Mouse (Mus musculus) limb, embryonic 14.5 days (tissue): ENCODE data around the gene Fam69a. TPM values are rescaled to one million over a fixed set of nuclear protein-coding genes. Genes with fewer than 3 reads are reported as not detected.

ENCODE experiments used
- ATAC-seq: fragments of 200-750 bp; cut with Nextera tagmentation; 2 replicates; pipeline ENCODE4 v1.8.0; 2017; ENCODE audit warnings: low read depth, moderate number of reproducible peaks, moderate TSS enrichment; ENCODE audit not compliant: low FRiP score
- DNase-seq: peaks from one replicate; pipeline ENCODE4 v3.0.0-alpha.2; 2015; ENCODE audit warnings: low spot score
- H3K27ac ChIP-seq: fragments of 300-500 bp; sonication (generic); replicated peaks from 2 replicates; pipeline ENCODE4 v1.5.1; 2014; ENCODE audit warnings: low read depth, mild to moderate bottlenecking, low read length, moderate library complexity, mixed read lengths
- H3K27me3 ChIP-seq: fragments of 300-500 bp; sonication (generic); 2 replicates; pipeline ENCODE4 v1.6.1; 2014; ENCODE audit warnings: low read length, mixed read lengths; ENCODE audit not compliant: control insufficient read depth, insufficient read depth
- H3K36me3 ChIP-seq: fragments of 300-500 bp; sonication (generic); 2 replicates; pipeline ENCODE4 v1.6.1; 2014; ENCODE audit warnings: mild to moderate bottlenecking, low read length, moderate library complexity, mixed read lengths; ENCODE audit not compliant: control insufficient read depth, insufficient read depth
- H3K4me1 ChIP-seq: fragments of 300-500 bp; sonication (generic); 2 replicates; pipeline ENCODE4 v1.6.1; 2014; ENCODE audit warnings: antibody characterized with exemption, low read length, mixed read lengths; ENCODE audit not compliant: control insufficient read depth, insufficient read depth
- H3K4me2 ChIP-seq: fragments of 300-500 bp; sonication (generic); replicated peaks from 2 replicates; pipeline ENCODE4 v1.6.1; 2014; ENCODE audit warnings: low read depth, mild to moderate bottlenecking, low read length, moderate library complexity; ENCODE audit not compliant: severe bottlenecking
- H3K4me3 ChIP-seq: fragments of 300-500 bp; sonication (generic); replicated peaks from 2 replicates; pipeline ENCODE4 v1.5.1; 2014; ENCODE audit warnings: low read length
- H3K9ac ChIP-seq: fragments of 300-500 bp; sonication (generic); 2 replicates; pipeline ENCODE4 v1.6.1; 2014; ENCODE audit warnings: mild to moderate bottlenecking, low read depth, low read length, moderate library complexity; ENCODE audit not compliant: severe bottlenecking
- H3K9me3 ChIP-seq: fragments of 300-500 bp; sonication (generic); 2 replicates; pipeline ENCODE4 v1.6.1; 2016; ENCODE audit warnings: low read length; ENCODE audit not compliant: control insufficient read depth
- POLR2A ChIP-seq: fragments of 200-500 bp; IDR thresholded peaks from 2 replicates; pipeline ENCODE4 v1.8.0; 2012; ENCODE audit warnings: inconsistent platforms, mild to moderate bottlenecking, moderate library complexity, borderline replicate concordance; ENCODE audit not compliant: insufficient read depth, insufficient read length; ENCODE audit errors: extremely low read depth
- WGBS: fragments of 180-500 bp; shearing (Covaris S2); extraction: QIAGEN DNeasy Blood & Tissue Kit; methylation state at CpG from one replicate; pipeline ENCODE4 v1.1.7; 2014; 5-methylcytosine and 5-hydroxymethylcytosine counted together
- polyA plus RNA-seq, 2 experiments: library from polyadenylated mRNA; depleted of rRNA in 1 of 2; stranded (reverse) in 1 of 2; unstranded in 1 of 2; fragments of >200 nt; fragmentation: Nextera tagmentation in 1 of 2; extraction: Ambion mirVana in 1 of 2; gene quantifications; 2 replicates each; pipeline versions ENCODE4 v1.2.1 to v1.2.3; 2012 to 2014

Fam69a gene
- polyA plus RNA-seq, 2 experiments = 8.9 to 30.1 TPM

GRCm38 (mm10) chr5:107987835-107988251 lies 958 bp upstream of the Fam69a start:
- H3K36me3 ChIP-seq = no peaks in the 10 kb centered on the region
- no peaks in the 10 kb centered on the region for H3K27me3 ChIP-seq
- no peak for DNase-seq
- ATAC-seq = no peak
- H3K4me3 ChIP-seq = peak overlapping the region; percentile 80
- TF ChIP-seq POLR2A = no peak
- H3K9ac ChIP-seq = peak overlapping the region; percentile 84
- H3K9me3 ChIP-seq = no peaks in the 10 kb centered on the region
- H3K27ac ChIP-seq = peak overlapping the region; percentile 33; the same call in 1 of the 2 replicates
- H3K4me1 ChIP-seq = 0 out of 2 replicates have a peak, but pooled peaks cover 4% of the 10 kb centered on the region
- peak overlapping the region; percentile 69 for H3K4me2 ChIP-seq
- 14% methylated on average over 5 of the region's 5 CpGs for WGBS

GRCm38 (mm10) chr5:107986255-107986966 lies 474 bp downstream of the Fam69a start:
- WGBS = under 1% methylated on average over 29 of the region's 54 CpGs
- H3K36me3 ChIP-seq = no peaks in the 10 kb centered on the region
- no peak for TF ChIP-seq POLR2A
- DNase-seq = peak; percentile 72
- 0 out of 2 replicates have a peak, but pooled peaks cover 4% of the 10 kb centered on the region for H3K4me1 ChIP-seq
- peak overlapping the region; percentile 69 for H3K4me2 ChIP-seq
- no peaks in the 10 kb centered on the region for H3K27me3 ChIP-seq
- H3K4me3 ChIP-seq = peak overlapping the region; percentile 80
- no peaks in the 10 kb centered on the region for H3K9me3 ChIP-seq
- peak; percentile 78 for ATAC-seq
- peak overlapping the region; percentile 88 for H3K27ac ChIP-seq
- H3K9ac ChIP-seq = peak overlapping the region; percentile 84

- no peak for DNase-seq
- H3K27ac ChIP-seq = no peak overlapping the region
- H3K36me3 ChIP-seq = no peaks in the 10 kb centered on the region
- no peak for TF ChIP-seq POLR2A
- WGBS = 90% methylated on average over 5 of the region's 5 CpGs
- ATAC-seq = no peak
- H3K4me1 ChIP-seq = 0 out of 2 replicates have a peak, but pooled peaks cover 4% of the 10 kb centered on the region
- H3K4me3 ChIP-seq = no peak overlapping the region
- H3K9me3 ChIP-seq = no peaks in the 10 kb centered on the region
- H3K27me3 ChIP-seq = no peaks in the 10 kb centered on the region
- H3K4me2 ChIP-seq = no peak overlapping the region
- no peak overlapping the region for H3K9ac ChIP-seq
These were observed 2.9 kb downstream of the Fam69a start for GRCm38 (mm10) chr5:107983946-107984345.

GRCm38 (mm10) chr5:107982016-107982415 lies 4.9 kb downstream of the Fam69a start:
- Histone ChIP-seq H3K36me3 (no peaks in the 10 kb centered on the region), H3K4me2 (no peak overlapping the region), H3K27me3 (no peaks in the 10 kb centered on the region), H3K9me3 (no peaks in the 10 kb centered on the region), H3K27ac (no peak overlapping the region), H3K4me3 (no peak overlapping the region), H3K9ac (no peak overlapping the region), H3K4me1 (0 out of 2 replicates have a peak, but pooled peaks cover 5% of the 10 kb centered on the region)
- ATAC-seq (no peak), DNase-seq (no peak)
- 68% methylated on average over 3 of the region's 3 CpGs for WGBS
- TF ChIP-seq POLR2A = no peak

GRCm38 (mm10) chr5:107979901-107980300 lies 7.0 kb downstream of the Fam69a start:
- H3K9ac ChIP-seq = no peak overlapping the region
- ATAC-seq = no peak
- no peak overlapping the region for H3K4me2 ChIP-seq
- no peak overlapping the region for H3K4me3 ChIP-seq
- H3K27ac ChIP-seq = no peak overlapping the region
- no peak for TF ChIP-seq POLR2A
- H3K9me3 ChIP-seq = no peaks in the 10 kb centered on the region
- DNase-seq = no peak
- WGBS = 91% methylated on average over 1 of the region's 1 CpGs
- H3K27me3 ChIP-seq = no peaks in the 10 kb centered on the region
- 0 out of 2 replicates have a peak, but pooled peaks cover 5% of the 10 kb centered on the region for H3K4me1 ChIP-seq
- no peaks in the 10 kb centered on the region for H3K36me3 ChIP-seq
